Mouse (Mus musculus) central nervous system, embryonic 14 days (tissue): ENCODE measurements around the gene Clpsl2. TPM values are rescaled to one million over a fixed set of nuclear protein-coding genes. Genes with fewer than 3 reads are reported as not detected.

ENCODE experiments used
- polyA plus RNA-seq: library from polyadenylated mRNA; depleted of rRNA; stranded (reverse); fragments of >200 nt; gene quantifications from 2 replicates; pipeline ENCODE4 v1.2.3, GENCODE M21; 2012; rRNA removed

Clpsl2 gene
- not detected in 2 replicates for polyA plus RNA-seq

DNA sequence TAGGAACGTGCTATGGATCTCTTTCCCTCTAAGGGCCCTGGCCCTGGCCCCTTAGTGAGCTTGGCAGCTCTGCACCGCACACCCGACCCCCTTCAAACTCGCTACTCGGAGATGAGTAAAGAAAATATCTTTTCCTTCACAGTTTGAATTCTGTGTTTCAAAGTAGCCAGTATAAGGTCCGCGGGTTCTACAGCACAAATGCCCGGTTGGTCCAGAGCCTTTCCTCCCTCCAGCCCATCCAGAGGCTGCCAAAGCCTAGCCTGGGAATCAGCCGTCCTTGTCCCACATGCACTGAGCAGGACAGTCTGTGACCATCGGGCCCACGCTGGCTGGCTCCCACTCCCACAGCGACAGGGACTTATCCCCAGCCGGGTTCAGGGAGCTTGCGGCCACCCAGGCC is at the start of gene Clpsl2:
Gene Clpsl2 (plus strand): TSS at position 301 of the 400 bp plus-strand sequence.

DNA sequence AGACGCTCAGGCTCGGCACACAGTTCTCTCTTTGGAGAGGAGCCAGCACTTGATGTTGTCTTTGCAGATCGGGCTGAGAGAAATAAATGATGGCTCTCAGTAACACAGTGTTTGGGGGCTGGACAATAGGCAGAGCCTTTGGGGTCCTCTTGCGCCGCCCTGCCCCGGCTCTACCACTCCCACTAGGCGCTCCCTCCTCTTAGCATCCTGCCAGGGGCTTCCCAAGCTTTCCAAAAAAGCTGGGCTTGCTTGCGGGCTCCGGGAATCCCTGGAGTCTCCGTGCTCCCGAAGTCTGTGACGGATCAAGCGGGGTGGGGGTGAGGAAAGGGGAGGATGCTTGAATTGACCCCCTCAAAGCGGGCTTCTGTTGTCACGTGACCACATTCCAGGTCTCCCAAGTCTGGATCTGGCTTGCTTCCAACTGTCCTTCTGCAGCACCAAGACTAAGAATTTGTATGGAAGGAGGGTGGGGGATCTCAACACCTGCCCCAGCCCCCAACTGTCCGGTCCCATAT is 31.7 kb upstream of the Clpsl2 start, which contains the start of gene Fkbp5:
Gene Fkbp5 (minus strand): TSS at position 87 of the 515 bp plus-strand sequence.

DNA sequence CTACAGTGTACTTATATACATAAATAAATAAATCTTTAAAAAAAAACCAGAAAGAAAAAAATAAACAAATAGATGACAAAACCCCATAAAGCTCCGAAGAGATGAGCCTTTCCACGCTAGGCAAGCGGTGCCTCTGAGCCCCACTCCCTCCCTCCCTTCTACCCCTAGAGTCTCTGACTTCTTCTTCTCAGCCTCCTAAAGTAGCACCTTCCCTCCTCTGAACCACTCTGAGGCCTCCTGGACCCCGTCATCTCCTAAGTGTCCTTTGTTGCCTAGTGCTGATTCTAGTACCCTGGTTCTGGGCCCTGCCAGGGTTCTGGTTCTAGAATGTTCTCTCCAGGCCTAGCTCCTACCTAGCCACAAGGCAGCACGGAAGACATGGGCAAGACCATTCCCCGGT is 18.7 kb upstream of the Clpsl2 start, which contains the start of gene Armc12:
Gene Armc12 (plus strand): TSS at position 301 of the 400 bp plus-strand sequence.

DNA sequence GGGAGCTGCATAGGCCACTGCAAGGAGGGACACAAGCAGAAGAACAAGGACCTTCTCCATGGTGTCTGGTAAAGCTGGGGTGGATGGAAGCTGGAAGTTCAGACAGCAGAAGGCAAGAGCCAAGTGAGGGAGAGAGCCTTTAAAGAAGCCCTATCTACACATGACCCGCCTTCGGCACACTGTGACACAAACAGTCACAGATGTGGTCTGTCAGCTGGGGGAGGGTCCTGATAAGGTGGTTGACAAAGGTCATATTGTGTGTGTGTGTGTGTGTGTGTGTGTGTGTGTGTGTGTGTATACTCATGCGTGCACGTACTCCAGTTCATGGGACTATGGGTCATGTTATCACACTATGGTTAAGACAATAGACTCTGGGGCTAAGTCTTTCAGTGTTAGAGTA is 11.4 kb downstream of the Clpsl2 start, which contains the start of gene Clps:
Gene Clps (minus strand): TSS at position 169 of the 400 bp plus-strand sequence.

DNA sequence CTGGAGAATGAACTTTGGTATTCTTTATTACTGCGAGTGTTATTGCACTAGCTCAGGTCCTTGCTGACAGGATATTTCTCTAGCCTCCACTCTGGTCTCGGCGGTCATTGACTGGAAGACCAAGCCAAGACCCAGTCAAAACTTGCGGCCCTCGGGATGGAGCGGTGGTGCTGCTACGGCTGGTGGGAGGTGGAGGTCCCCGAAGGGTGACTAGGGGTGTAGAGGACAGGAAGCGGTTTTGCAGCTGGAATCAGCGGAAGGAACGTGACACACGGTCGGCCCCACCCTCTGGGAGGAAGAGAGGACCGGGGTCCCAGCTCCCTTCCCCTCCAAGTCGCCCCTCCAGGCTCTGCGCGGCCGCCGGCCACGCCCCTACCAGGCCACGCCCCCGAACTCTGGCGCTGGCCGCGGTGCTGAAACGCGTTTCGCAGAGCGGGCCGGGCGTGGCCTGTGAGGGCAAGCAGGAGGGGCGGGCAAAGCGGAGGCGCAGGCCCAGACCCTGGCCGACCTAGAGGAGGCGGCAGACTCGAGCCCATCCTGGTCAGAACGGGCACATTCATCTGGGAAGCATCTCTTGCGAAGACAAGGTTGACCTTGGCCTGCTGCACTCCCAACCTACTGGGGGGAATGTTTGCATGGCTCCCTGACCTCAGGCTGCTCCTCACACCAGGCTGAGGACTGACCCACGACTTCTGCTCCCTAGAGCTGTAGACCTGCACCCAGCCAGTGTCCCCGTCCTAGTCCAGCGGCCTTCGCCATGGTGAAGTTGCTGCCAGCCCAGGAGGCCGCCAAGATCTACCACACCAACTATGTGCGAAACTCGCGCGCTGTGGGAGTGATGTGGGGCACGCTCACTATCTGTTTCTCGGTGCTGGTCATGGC is 26.3 kb downstream of the Clpsl2 start, which contains the start of gene Lhfpl5:
Gene Lhfpl5 (plus strand): TSS at position 398 of the 882 bp plus-strand sequence.

Other genes with a start within 250 kb of the Clpsl2 start
- gene Fance, start 235.9 kb upstream of the Clpsl2 start, polyA plus RNA-seq: 15.5 and 18.4 TPM in 2 replicates
- gene Rpl10a, start 220.9 kb upstream of the Clpsl2 start, polyA plus RNA-seq: 2,677 and 2,789 TPM in 2 replicates
- 15.8 and 27.5 TPM in 2 replicates for gene Tead3, start 198.6 kb upstream of the Clpsl2 start, polyA plus RNA-seq
- 2.0 and 2.5 TPM in 2 replicates for gene Tulp1, start 184.2 kb upstream of the Clpsl2 start, polyA plus RNA-seq
- gene Fkbp5, start 31.9 kb upstream of the Clpsl2 start, polyA plus RNA-seq: 33.4 and 37.2 TPM in 2 replicates
- 0.07 TPM in 1 of 2 replicates, not detected in the other for gene Armc12, start 18.6 kb upstream of the Clpsl2 start, polyA plus RNA-seq
- not detected in 2 replicates for gene Clps, start 11.4 kb downstream of the Clpsl2 start, polyA plus RNA-seq
- gene Lhfpl5, start 26.2 kb downstream of the Clpsl2 start, polyA plus RNA-seq: 4.1 and 4.6 TPM in 2 replicates
- gene Srpk1, start 73.3 kb downstream of the Clpsl2 start, polyA plus RNA-seq: 67.4 and 69.3 TPM in 2 replicates
- 3.1 and 4.3 TPM in 2 replicates for gene Slc26a8, start 140.8 kb downstream of the Clpsl2 start, polyA plus RNA-seq
- gene Mapk14, start 141.9 kb downstream of the Clpsl2 start, polyA plus RNA-seq: 64.9 and 65.8 TPM in 2 replicates
- 0.42 and 0.54 TPM in 2 replicates for gene AC170998.1, start 176.7 kb downstream of the Clpsl2 start, polyA plus RNA-seq
- 1.2 and 6.8 TPM in 2 replicates for gene Mapk13, start 219.9 kb downstream of the Clpsl2 start, polyA plus RNA-seq